Mouse (Mus musculus): ENCODE data around the gene Fam189a1. TPM values are rescaled to one million over a fixed set of nuclear protein-coding genes. Genes with fewer than 3 reads are reported as not detected.

The Fam189a1 gene
- polyA plus RNA-seq, 1 experiment from 2014 or later, result 3.6 TPM

DNA sequence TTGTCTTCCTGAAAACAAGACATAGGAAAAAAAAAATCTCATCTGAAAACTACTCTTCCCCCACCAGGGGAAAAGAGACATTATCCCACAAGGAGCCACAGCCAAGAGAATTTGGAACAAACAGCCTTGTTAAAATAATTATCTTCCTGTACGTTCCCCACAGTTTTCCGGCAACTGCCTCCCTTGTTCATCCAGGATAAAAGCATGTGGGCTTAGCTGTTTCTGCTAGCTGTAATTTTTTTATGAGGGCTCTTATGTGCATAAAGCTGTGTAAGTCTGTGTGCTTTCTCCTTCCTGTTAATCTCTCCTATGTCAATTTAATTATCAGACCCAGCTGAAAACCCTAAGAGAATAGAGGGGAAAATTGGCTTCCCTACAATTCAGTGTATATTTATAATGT, 241.2 kb downstream of the Fam189a1 start:
- DNase-seq (ENCODE audit: low spot score) (peak; percentile 33), ATAC-seq (ENCODE audit: low read depth) (no peak)
- 0 out of 2 replicates have a peak, but pooled peaks cover 6% of the 10 kb centered on the region for H3K9me3 ChIP-seq (ENCODE audit: control insufficient read depth, low read length)
- WGBS, result 46% methylated on average over 2 of the region's 2 CpGs
- no peaks in the 10 kb centered on the region for H3K4me1 ChIP-seq (ENCODE audit: control insufficient read depth, insufficient read depth, low read length)
- no peaks in the 10 kb centered on the region for H3K36me3 ChIP-seq (ENCODE audit: control insufficient read depth, insufficient read depth, low read length)
- no peak overlapping the region for H3K4me3 ChIP-seq (ENCODE audit: low read depth, low read length)
- H3K9ac ChIP-seq (ENCODE audit: low read depth, low read length), result no peak overlapping the region
- H3K4me2 ChIP-seq (ENCODE audit: low read depth, low read length), result no peak overlapping the region
- no peaks in the 10 kb centered on the region for H3K27me3 ChIP-seq (replicated peaks; ENCODE audit: control insufficient read depth, insufficient read depth, low read length)
- no peak overlapping the region for H3K27ac ChIP-seq (replicated peaks; ENCODE audit: low read depth, low read length)

- ATAC-seq (ENCODE audit: low read depth) (no peak), DNase-seq (ENCODE audit: low spot score) (no peak)
- Histone ChIP-seq H3K4me2 (ENCODE audit: low read depth, low read length) (no peak overlapping the region), H3K36me3 (ENCODE audit: control insufficient read depth, insufficient read depth, low read length) (no peaks in the 10 kb centered on the region), H3K9me3 (ENCODE audit: control insufficient read depth, low read length) (no peaks in the 10 kb centered on the region), H3K27me3 (replicated peaks; ENCODE audit: control insufficient read depth, insufficient read depth, low read length) (no peaks in the 10 kb centered on the region), H3K4me3 (ENCODE audit: low read depth, low read length) (no peak overlapping the region), H3K4me1 (ENCODE audit: control insufficient read depth, insufficient read depth, low read length) (no peaks in the 10 kb centered on the region), H3K9ac (ENCODE audit: low read depth, low read length) (no peak overlapping the region), H3K27ac (replicated peaks; ENCODE audit: low read depth, low read length) (no peak overlapping the region)
- 69% methylated on average over 2 of the region's 2 CpGs for WGBS
Measured at GRCm38 (mm10) chr7:64911945-64912344, 244.4 kb downstream of the Fam189a1 start.

DNA sequence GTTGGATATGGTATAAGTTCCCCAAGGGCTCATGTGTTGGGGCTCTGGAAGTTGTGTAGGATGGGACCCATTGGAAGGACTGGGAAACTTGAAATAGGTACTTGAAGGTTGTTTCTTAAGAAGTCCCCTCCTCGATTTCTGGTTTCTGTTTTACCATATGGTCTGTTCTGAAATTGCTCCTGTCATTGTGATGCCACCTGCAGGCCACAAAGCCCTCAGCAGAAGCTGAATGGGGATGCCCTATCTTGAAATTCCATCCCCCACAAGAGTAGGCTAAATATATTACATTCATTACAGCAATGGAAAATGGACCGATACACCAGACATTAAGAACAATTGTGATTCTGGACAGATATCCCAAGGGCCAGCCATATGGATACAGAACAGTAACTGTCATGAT, 246.2 kb downstream of the Fam189a1 start:
- DNase-seq (ENCODE audit: low spot score), result no peak
- Histone ChIP-seq H3K9me3 (ENCODE audit: control insufficient read depth, low read length) (no peaks in the 10 kb centered on the region), H3K4me2 (ENCODE audit: low read depth, low read length) (no peak overlapping the region), H3K9ac (ENCODE audit: low read depth, low read length) (no peak overlapping the region), H3K4me1 (ENCODE audit: control insufficient read depth, insufficient read depth, low read length) (no peaks in the 10 kb centered on the region), H3K4me3 (ENCODE audit: low read depth, low read length) (no peak overlapping the region), H3K27ac (replicated peaks; ENCODE audit: low read depth, low read length) (no peak overlapping the region), H3K36me3 (ENCODE audit: control insufficient read depth, insufficient read depth, low read length) (no peaks in the 10 kb centered on the region), H3K27me3 (replicated peaks; ENCODE audit: control insufficient read depth, insufficient read depth, low read length) (no peaks in the 10 kb centered on the region)
- WGBS, result 90% methylated on average over 2 of the region's 2 CpGs
- ATAC-seq (ENCODE audit: low read depth), result no peak

GRCm38 (mm10) chr7:64906955-64907354, 249.4 kb downstream of the Fam189a1 start:
- Histone ChIP-seq H3K4me1 (ENCODE audit: control insufficient read depth, insufficient read depth, low read length) (no peaks in the 10 kb centered on the region), H3K9ac (ENCODE audit: low read depth, low read length) (no peak overlapping the region), H3K36me3 (ENCODE audit: control insufficient read depth, insufficient read depth, low read length) (no peaks in the 10 kb centered on the region), H3K27me3 (replicated peaks; ENCODE audit: control insufficient read depth, insufficient read depth, low read length) (no peaks in the 10 kb centered on the region), H3K9me3 (ENCODE audit: control insufficient read depth, low read length) (no peaks in the 10 kb centered on the region), H3K4me2 (ENCODE audit: low read depth, low read length) (no peak overlapping the region), H3K4me3 (ENCODE audit: low read depth, low read length) (no peak overlapping the region), H3K27ac (replicated peaks; ENCODE audit: low read depth, low read length) (no peak overlapping the region)
- WGBS, result 51% methylated on average over 5 of the region's 5 CpGs
- peak; percentile 23 for DNase-seq (ENCODE audit: low spot score)
- no peak for ATAC-seq (ENCODE audit: low read depth)

DNA sequence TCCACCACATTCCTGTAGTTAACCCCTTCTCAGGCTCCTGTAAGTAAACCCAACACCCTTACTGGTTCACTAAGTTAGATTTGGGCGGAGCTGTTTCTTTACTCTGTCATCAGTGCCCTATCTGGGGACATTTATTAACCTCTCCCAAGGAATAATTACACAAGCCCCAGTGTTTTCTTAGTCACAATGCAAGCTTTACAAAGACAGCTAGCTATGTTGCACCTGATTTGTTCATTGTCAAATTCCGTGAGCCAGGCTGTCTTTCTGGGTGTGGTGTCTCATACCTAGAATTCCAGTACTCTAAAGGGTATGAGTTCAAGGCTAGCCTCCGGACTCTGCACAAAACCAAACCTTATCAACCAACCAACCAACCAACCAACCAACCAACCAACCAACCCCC, 250.9 kb downstream of the Fam189a1 start:
- Histone ChIP-seq H3K4me1 (ENCODE audit: control insufficient read depth, insufficient read depth, low read length) (no peaks in the 10 kb centered on the region), H3K4me3 (ENCODE audit: low read depth, low read length) (no peak overlapping the region), H3K27me3 (replicated peaks; ENCODE audit: control insufficient read depth, insufficient read depth, low read length) (no peaks in the 10 kb centered on the region), H3K4me2 (ENCODE audit: low read depth, low read length) (no peak overlapping the region), H3K9me3 (ENCODE audit: control insufficient read depth, low read length) (no peaks in the 10 kb centered on the region), H3K27ac (replicated peaks; ENCODE audit: low read depth, low read length) (no peak overlapping the region), H3K36me3 (ENCODE audit: control insufficient read depth, insufficient read depth, low read length) (no peaks in the 10 kb centered on the region), H3K9ac (ENCODE audit: low read depth, low read length) (no peak overlapping the region)
- ATAC-seq (ENCODE audit: low read depth), result no peak
- no peak for DNase-seq (ENCODE audit: low spot score)
- 89% methylated on average over 3 of the region's 3 CpGs for WGBS

- ATAC-seq (ENCODE audit: low read depth), result no peak
- DNase-seq (ENCODE audit: low spot score), result no peak
- Histone ChIP-seq H3K27me3 (replicated peaks; ENCODE audit: control insufficient read depth, insufficient read depth, low read length) (no peaks in the 10 kb centered on the region), H3K4me1 (ENCODE audit: control insufficient read depth, insufficient read depth, low read length) (0 out of 2 replicates have a peak, but pooled peaks cover 5% of the 10 kb centered on the region), H3K4me2 (ENCODE audit: low read depth, low read length) (no peak overlapping the region), H3K27ac (replicated peaks; ENCODE audit: low read depth, low read length) (no peak overlapping the region), H3K4me3 (ENCODE audit: low read depth, low read length) (no peak overlapping the region), H3K36me3 (ENCODE audit: control insufficient read depth, insufficient read depth, low read length) (no peaks in the 10 kb centered on the region), H3K9me3 (ENCODE audit: control insufficient read depth, low read length) (no peaks in the 10 kb centered on the region), H3K9ac (ENCODE audit: low read depth, low read length) (no peak overlapping the region)
- 72% methylated on average over 2 of the region's 2 CpGs for WGBS
Measured at GRCm38 (mm10) chr7:64900249-64900648, 256.1 kb downstream of the Fam189a1 start.

DNA sequence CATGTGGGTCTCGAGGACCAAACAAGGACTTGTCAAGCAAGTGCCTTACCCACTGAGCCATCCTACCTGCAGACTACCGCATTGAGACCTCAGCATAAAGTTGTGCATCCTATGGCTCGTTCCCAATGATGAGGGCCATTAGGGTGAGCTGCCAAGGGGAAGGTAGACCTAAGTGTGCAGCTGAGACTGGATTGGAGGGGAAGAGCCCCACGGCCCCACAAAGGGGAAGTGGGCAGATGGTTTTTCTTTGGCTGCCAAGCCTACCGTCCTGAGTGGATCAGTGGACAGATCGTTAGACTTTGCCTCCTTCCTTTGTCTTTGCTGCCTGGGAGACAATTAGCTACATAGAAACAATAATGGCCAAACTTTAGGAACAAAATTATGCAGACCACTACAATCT, 259.8 kb downstream of the Fam189a1 start:
- WGBS, result 88% methylated on average over 6 of the region's 6 CpGs
- no peak overlapping the region for H3K9ac ChIP-seq (ENCODE audit: low read depth, low read length)
- ATAC-seq (ENCODE audit: low read depth) (no peak), DNase-seq (ENCODE audit: low spot score) (no peak)
- H3K27me3 ChIP-seq (replicated peaks; ENCODE audit: control insufficient read depth, insufficient read depth, low read length), result no peaks in the 10 kb centered on the region
- H3K9me3 ChIP-seq (ENCODE audit: control insufficient read depth, low read length), result no peaks in the 10 kb centered on the region
- no peaks in the 10 kb centered on the region for H3K36me3 ChIP-seq (ENCODE audit: control insufficient read depth, insufficient read depth, low read length)
- H3K27ac ChIP-seq (replicated peaks; ENCODE audit: low read depth, low read length), result no peak overlapping the region
- H3K4me1 ChIP-seq (ENCODE audit: control insufficient read depth, insufficient read depth, low read length), result 0 out of 2 replicates have a peak, but pooled peaks cover 5% of the 10 kb centered on the region
- no peak overlapping the region for H3K4me2 ChIP-seq (ENCODE audit: low read depth, low read length)
- no peak overlapping the region for H3K4me3 ChIP-seq (ENCODE audit: low read depth, low read length)

- Histone ChIP-seq H3K36me3 (ENCODE audit: control insufficient read depth, insufficient read depth, low read length) (no peaks in the 10 kb centered on the region), H3K4me1 (ENCODE audit: control insufficient read depth, insufficient read depth, low read length) (0 out of 2 replicates have a peak, but pooled peaks cover 5% of the 10 kb centered on the region), H3K27ac (replicated peaks; ENCODE audit: low read depth, low read length) (0 out of 2 replicates have a peak overlapping the region, but pooled peaks have one; percentile 46), H3K9me3 (ENCODE audit: control insufficient read depth, low read length) (no peaks in the 10 kb centered on the region), H3K4me2 (ENCODE audit: low read depth, low read length) (no peak overlapping the region), H3K9ac (ENCODE audit: low read depth, low read length) (no peak overlapping the region), H3K27me3 (replicated peaks; ENCODE audit: control insufficient read depth, insufficient read depth, low read length) (no peaks in the 10 kb centered on the region), H3K4me3 (ENCODE audit: low read depth, low read length) (no peak overlapping the region)
- ATAC-seq (ENCODE audit: low read depth) (peak; percentile 74), DNase-seq (ENCODE audit: low spot score) (peak; percentile 67)
- WGBS, result 27% methylated on average over 5 of the region's 5 CpGs
Measured at GRCm38 (mm10) chr7:64895685-64896101, 260.7 kb downstream of the Fam189a1 start.

GRCm38 (mm10) chr7:64891139-64891538, 265.2 kb downstream of the Fam189a1 start:
- peak; percentile 25 for DNase-seq (ENCODE audit: low spot score)
- H3K27me3 ChIP-seq (replicated peaks; ENCODE audit: control insufficient read depth, insufficient read depth, low read length), result no peaks in the 10 kb centered on the region
- H3K4me1 ChIP-seq (ENCODE audit: control insufficient read depth, insufficient read depth, low read length), result peaks cover 6% of the 10 kb centered on the region; the same call in 1 of the 2 replicates
- H3K36me3 ChIP-seq (ENCODE audit: control insufficient read depth, insufficient read depth, low read length), result no peaks in the 10 kb centered on the region
- 49% methylated on average over 3 of the region's 3 CpGs for WGBS
- ATAC-seq (ENCODE audit: low read depth), result peak; percentile 35; the same call in 1 of the 2 replicates
- no peak overlapping the region for H3K9ac ChIP-seq (ENCODE audit: low read depth, low read length)
- H3K4me2 ChIP-seq (ENCODE audit: low read depth, low read length), result no peak overlapping the region
- H3K4me3 ChIP-seq (ENCODE audit: low read depth, low read length), result no peak overlapping the region
- H3K9me3 ChIP-seq (ENCODE audit: control insufficient read depth, low read length), result no peaks in the 10 kb centered on the region
- no peak overlapping the region for H3K27ac ChIP-seq (replicated peaks; ENCODE audit: low read depth, low read length)
